Mouse (Mus musculus) embryonic facial prominence, embryonic 12.5 days (tissue): ENCODE measurements around the gene Tank. TPM values are rescaled to one million over a fixed set of nuclear protein-coding genes. Genes with fewer than 3 reads are reported as not detected.

ENCODE experiments used
- ATAC-seq: fragments of 200-750 bp; cut with Nextera tagmentation; 2 replicates; pipeline ENCODE4 v1.8.0; 2017; ENCODE audit not compliant: insufficient number of reproducible peaks, insufficient read depth, low FRiP score, low TSS enrichment
- H3K27ac ChIP-seq: fragments of 300-500 bp; sonication (generic); 2 replicates; pipeline ENCODE4 v1.5.1; 2016; ENCODE audit warnings: mild to moderate bottlenecking
- H3K27me3 ChIP-seq: fragments of 300-500 bp; sonication (generic); 2 replicates; pipeline ENCODE4 v1.6.1; 2016; ENCODE audit warnings: mild to moderate bottlenecking, moderate library complexity
- H3K36me3 ChIP-seq: fragments of 300-500 bp; sonication (generic); 2 replicates; pipeline ENCODE4 v1.6.1; 2016; ENCODE audit warnings: mild to moderate bottlenecking
- H3K4me1 ChIP-seq: fragments of 300-500 bp; sonication (generic); 2 replicates; pipeline ENCODE4 v1.6.1; 2016
- H3K4me2 ChIP-seq: fragments of 300-500 bp; sonication (generic); replicated peaks from 2 replicates; pipeline ENCODE4 v1.6.1; 2016; ENCODE audit warnings: mild to moderate bottlenecking, moderate library complexity
- H3K4me3 ChIP-seq: fragments of 300-500 bp; sonication (generic); 2 replicates; pipeline ENCODE4 v1.5.1; 2016; ENCODE audit warnings: mild to moderate bottlenecking
- H3K9ac ChIP-seq: fragments of 300-500 bp; sonication (generic); 2 replicates; pipeline ENCODE4 v1.6.1; 2016; ENCODE audit warnings: mild to moderate bottlenecking, moderate library complexity
- H3K9me3 ChIP-seq: fragments of 300-500 bp; sonication (generic); 2 replicates; pipeline ENCODE4 v1.6.1; 2016; ENCODE audit warnings: mild to moderate bottlenecking, moderate library complexity
- WGBS: fragments of 180-500 bp; shearing (Covaris S2); methylation state at CpG from one replicate; pipeline ENCODE4 v1.1.7; 2016; 5-methylcytosine and 5-hydroxymethylcytosine counted together
- polyA plus RNA-seq: library from polyadenylated mRNA; unstranded; fragments of >200 nt; fragmentation: Nextera tagmentation; extraction: Ambion mirVana; gene quantifications from 2 replicates; pipeline ENCODE4 v1.2.1, GENCODE M21; 2016

The Tank gene
- polyA plus RNA-seq, 1 experiment from 2014 or later: 28.5 TPM

DNA sequence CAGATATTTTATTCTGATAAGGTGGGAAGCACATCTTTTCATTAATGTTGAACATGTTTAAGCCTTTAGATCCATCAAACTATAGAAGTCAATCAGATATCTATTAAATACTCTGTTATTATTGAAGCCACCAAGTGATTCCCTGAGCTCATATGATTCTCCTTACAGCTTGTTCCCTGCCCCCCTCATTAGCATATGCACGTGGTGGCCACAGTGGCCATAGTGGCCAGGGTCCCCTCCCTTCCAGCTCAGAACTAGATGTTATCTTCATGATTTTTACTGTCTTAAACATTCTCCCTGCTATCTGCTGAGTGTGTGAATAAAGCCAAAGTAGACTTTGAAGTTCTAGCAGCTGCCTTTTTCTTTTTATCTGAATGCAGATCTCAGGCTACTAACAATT is 17.3 kb upstream of the Tank start:
- 3% methylated on average over 1 of the region's 1 CpGs for WGBS
- H3K36me3 ChIP-seq: no peaks in the 10 kb centered on the region
- no peak overlapping the region for H3K4me2 ChIP-seq
- no peak overlapping the region for H3K9ac ChIP-seq
- H3K27ac ChIP-seq: no peak overlapping the region
- no peaks in the 10 kb centered on the region for H3K4me1 ChIP-seq
- H3K27me3 ChIP-seq: no peaks in the 10 kb centered on the region
- H3K4me3 ChIP-seq: no peak overlapping the region
- H3K9me3 ChIP-seq: no peaks in the 10 kb centered on the region
- ATAC-seq: no peak

- no peak overlapping the region for H3K4me3 ChIP-seq
- H3K36me3 ChIP-seq: no peaks in the 10 kb centered on the region
- no peak overlapping the region for H3K9ac ChIP-seq
- no peaks in the 10 kb centered on the region for H3K4me1 ChIP-seq
- WGBS: 90% methylated on average over 6 of the region's 6 CpGs
- H3K9me3 ChIP-seq: no peaks in the 10 kb centered on the region
- ATAC-seq: no peak
- no peak overlapping the region for H3K4me2 ChIP-seq
- no peaks in the 10 kb centered on the region for H3K27me3 ChIP-seq
- no peak overlapping the region for H3K27ac ChIP-seq
These were observed 15.2 kb upstream of the Tank start for GRCm38 (mm10) chr2:61563202-61563601.

GRCm38 (mm10) chr2:61567045-61567783 is 11.2 kb upstream of the Tank start:
- Histone ChIP-seq H3K27ac (no peak overlapping the region), H3K27me3 (no peaks in the 10 kb centered on the region), H3K4me3 (no peak overlapping the region), H3K4me1 (no peaks in the 10 kb centered on the region), H3K36me3 (no peaks in the 10 kb centered on the region), H3K9ac (no peak overlapping the region), H3K9me3 (no peaks in the 10 kb centered on the region), H3K4me2 (no peak overlapping the region)
- no peak for ATAC-seq
- 56% methylated on average over 4 of the region's 4 CpGs for WGBS

DNA sequence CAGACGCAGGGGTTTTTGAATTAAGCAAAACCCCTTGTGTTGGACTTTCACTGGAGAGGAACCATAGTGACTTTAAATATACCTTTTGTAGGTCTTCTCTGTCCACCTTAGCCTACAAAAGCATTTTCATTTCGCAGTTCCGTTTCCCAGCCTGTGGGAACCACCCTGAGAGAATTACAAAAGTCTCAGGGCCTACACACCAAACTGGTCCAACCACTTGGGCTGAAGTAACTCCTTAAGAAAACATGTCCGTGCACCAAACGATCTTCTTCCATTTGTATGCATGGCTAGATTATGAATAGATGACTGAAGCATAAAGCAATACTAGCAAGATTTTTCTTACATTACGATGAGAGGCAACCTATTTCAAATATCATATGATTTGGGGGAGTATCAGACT is 9.2 kb upstream of the Tank start:
- Histone ChIP-seq H3K9me3 (no peaks in the 10 kb centered on the region), H3K27me3 (no peaks in the 10 kb centered on the region), H3K4me2 (no peak overlapping the region), H3K4me1 (no peaks in the 10 kb centered on the region), H3K36me3 (no peaks in the 10 kb centered on the region), H3K9ac (no peak overlapping the region), H3K27ac (no peak overlapping the region), H3K4me3 (no peak overlapping the region)
- no peak for ATAC-seq
- WGBS: 84% methylated on average over 6 of the region's 6 CpGs

- Histone ChIP-seq H3K4me2 (no peak overlapping the region), H3K36me3 (no peaks in the 10 kb centered on the region), H3K4me3 (no peak overlapping the region), H3K27me3 (no peaks in the 10 kb centered on the region), H3K9me3 (no peaks in the 10 kb centered on the region), H3K9ac (no peak overlapping the region), H3K4me1 (no peaks in the 10 kb centered on the region), H3K27ac (no peak overlapping the region)
- no peak for ATAC-seq
- WGBS: 77% methylated on average over 4 of the region's 4 CpGs
These were observed 6.9 kb upstream of the Tank start for GRCm38 (mm10) chr2:61571343-61571955.

DNA sequence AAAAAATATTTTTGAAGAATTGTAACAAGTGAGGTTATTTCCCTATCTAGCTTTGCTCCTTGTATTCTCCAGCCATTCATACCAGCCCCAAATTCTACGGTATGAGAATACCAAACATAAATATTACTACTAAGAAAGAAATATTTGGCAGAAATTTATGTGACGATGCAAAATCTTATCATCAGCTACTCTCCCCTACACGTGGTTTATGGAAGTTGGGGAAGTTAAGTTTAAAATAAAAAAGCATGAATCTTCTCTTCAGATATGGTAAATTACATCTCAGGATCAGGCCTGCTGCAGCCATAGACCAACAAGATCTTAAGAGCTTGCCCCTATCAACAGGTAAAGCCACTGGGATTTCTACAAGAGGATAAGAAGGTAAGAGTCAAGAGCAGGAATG is 1.9 kb upstream of the Tank start:
- 91% methylated on average over 3 of the region's 3 CpGs for WGBS
- Histone ChIP-seq H3K27me3 (no peaks in the 10 kb centered on the region), H3K4me1 (no peaks in the 10 kb centered on the region), H3K9ac (no peak overlapping the region), H3K9me3 (no peaks in the 10 kb centered on the region), H3K4me3 (no peak overlapping the region), H3K27ac (no peak overlapping the region), H3K4me2 (no peak overlapping the region), H3K36me3 (no peaks in the 10 kb centered on the region)
- ATAC-seq: no peak

DNA sequence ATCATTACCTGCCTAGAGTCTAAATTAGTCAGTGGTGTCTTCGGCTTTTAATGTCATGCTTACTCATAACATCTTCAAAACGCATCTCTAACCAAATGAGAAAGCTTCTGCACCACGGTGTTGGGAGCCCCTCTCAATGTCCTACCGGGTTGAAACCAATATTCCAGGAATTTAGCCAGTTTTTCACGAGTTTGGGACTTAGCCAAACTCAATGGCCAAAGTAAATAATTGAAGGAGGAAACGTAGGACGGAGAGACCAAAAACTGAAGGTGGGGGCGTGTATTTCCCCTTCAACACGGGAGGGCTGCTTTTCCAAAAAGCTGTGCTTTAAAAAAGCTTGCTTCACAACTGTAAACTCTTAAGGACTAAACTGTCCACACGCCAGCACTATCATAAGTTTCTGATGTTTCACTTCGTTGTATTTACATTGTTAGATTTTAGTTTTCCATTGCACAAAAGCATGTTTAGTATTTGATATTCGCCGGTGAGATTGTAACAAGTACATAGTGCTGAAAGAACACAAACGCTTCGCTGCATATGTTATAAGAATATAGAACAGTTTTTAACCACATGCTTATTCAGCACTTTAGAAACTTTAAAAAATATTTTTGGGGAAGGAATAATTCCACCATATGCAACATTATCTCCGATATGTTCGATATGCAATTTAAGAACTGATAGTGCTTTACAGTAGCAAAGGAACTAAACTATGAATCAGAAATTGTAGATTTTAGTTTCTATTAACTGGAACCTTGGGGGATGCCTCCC is 1.3 kb upstream of the Tank start:
- no peak overlapping the region for H3K4me2 ChIP-seq
- H3K27me3 ChIP-seq: no peaks in the 10 kb centered on the region
- H3K4me1 ChIP-seq: no peaks in the 10 kb centered on the region
- WGBS: 84% methylated on average over 17 of the region's 17 CpGs
- H3K36me3 ChIP-seq: no peaks in the 10 kb centered on the region
- H3K9ac ChIP-seq: no peak overlapping the region
- no peak overlapping the region for H3K4me3 ChIP-seq
- no peaks in the 10 kb centered on the region for H3K9me3 ChIP-seq
- ATAC-seq: no peak
- H3K27ac ChIP-seq: no peak overlapping the region

DNA sequence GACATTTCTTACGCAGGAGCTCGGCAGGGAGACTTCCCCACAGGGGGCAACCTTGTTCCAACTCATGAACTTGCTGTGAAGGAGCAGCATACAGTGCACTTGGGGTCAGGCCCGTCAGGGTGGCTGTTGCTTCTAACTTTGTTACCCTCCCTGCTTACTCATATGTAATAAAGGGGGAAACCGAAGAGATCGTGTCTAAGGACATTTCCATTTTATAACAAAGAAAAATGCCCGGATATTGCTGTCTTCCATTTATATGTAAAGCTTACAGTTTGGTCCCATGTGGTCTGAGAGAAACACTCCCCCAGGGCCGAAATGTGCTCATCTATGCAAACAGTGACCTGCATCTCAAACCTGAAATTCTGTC is 706 bp upstream of the Tank start:
- Histone ChIP-seq H3K27ac (no peak overlapping the region), H3K27me3 (no peaks in the 10 kb centered on the region), H3K4me3 (no peak overlapping the region), H3K4me2 (no peak overlapping the region), H3K36me3 (no peaks in the 10 kb centered on the region), H3K9ac (no peak overlapping the region), H3K9me3 (no peaks in the 10 kb centered on the region), H3K4me1 (no peaks in the 10 kb centered on the region)
- WGBS: 61% methylated on average over 7 of the region's 7 CpGs
- no peak for ATAC-seq

DNA sequence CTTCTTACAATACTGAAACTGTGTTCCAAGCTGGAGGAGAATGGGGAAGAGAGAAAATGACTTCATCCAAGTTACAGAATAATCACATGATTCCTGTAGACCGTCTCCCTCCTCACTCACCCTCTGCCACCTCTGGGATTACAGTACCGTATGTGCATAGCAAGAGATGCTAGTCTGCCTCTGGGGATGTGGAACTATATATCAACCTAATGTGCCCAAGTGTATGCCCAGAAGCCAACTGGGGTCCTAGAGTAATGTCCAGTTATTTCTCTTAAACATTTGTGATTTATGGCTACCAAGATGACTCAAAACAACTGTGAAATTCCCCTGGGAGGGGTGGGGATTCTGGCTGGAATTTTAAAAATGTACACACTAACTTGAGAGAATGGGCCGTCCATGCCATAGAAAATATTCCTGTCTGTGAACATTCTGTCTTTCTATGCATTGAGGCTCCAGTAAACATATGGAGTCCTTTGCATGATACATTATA is 1.2 kb downstream of the Tank start:
- no peak for ATAC-seq
- 40% methylated on average over 3 of the region's 3 CpGs for WGBS

DNA sequence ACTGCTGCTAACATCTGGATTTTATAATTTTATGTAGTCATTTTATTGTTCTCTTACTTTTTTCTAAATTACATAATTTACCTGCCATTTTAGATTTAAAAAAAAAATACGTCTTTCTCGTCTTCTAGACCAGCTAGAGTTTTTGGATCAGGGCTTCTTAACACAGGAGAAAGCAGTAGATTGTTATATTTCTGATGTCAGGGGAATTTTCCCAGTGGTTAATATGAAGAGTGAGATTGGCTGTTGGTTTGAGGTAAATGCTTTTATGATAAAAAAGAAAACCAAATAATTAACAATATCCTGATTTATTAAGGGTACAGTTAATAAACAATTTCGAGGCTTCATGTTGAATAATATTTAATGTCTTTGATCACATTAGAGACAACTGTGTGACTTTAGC is 1.7 kb downstream of the Tank start:
- WGBS: 59% methylated on average over 3 of the region's 3 CpGs
- H3K27me3 ChIP-seq: no peaks in the 10 kb centered on the region
- H3K27ac ChIP-seq: no peak overlapping the region
- no peak overlapping the region for H3K4me3 ChIP-seq
- ATAC-seq: no peak
- H3K9ac ChIP-seq: no peak overlapping the region
- H3K9me3 ChIP-seq: no peaks in the 10 kb centered on the region
- H3K4me2 ChIP-seq: no peak overlapping the region
- H3K4me1 ChIP-seq: no peaks in the 10 kb centered on the region
- no peaks in the 10 kb centered on the region for H3K36me3 ChIP-seq

More for the DNA sequence above, 1.2 kb downstream of the Tank start:
- Histone ChIP-seq H3K9me3 (no peaks in the 10 kb centered on the region), H3K4me2 (no peak overlapping the region), H3K27ac (no peak overlapping the region), H3K9ac (no peak overlapping the region), H3K4me3 (no peak overlapping the region), H3K4me1 (no peaks in the 10 kb centered on the region), H3K27me3 (no peaks in the 10 kb centered on the region), H3K36me3 (no peaks in the 10 kb centered on the region)

- 67% methylated on average over 10 of the region's 10 CpGs for WGBS
These were observed 2.2 kb downstream of the Tank start for GRCm38 (mm10) chr2:61580555-61581080.

More at GRCm38 (mm10) chr2:61580555-61581080, 2.2 kb downstream of the Tank start:
- H3K9ac ChIP-seq: no peak overlapping the region
- no peaks in the 10 kb centered on the region for H3K9me3 ChIP-seq
- no peaks in the 10 kb centered on the region for H3K36me3 ChIP-seq
- no peaks in the 10 kb centered on the region for H3K4me1 ChIP-seq
- no peak for ATAC-seq
- no peaks in the 10 kb centered on the region for H3K27me3 ChIP-seq
- H3K4me2 ChIP-seq: no peak overlapping the region
- no peak overlapping the region for H3K27ac ChIP-seq
- no peak overlapping the region for H3K4me3 ChIP-seq
